Mouse (Mus musculus) G1E (cell line): Measurements from ENCODE around the gene Vmn1r163. TPM values are rescaled to one million over a fixed set of nuclear protein-coding genes. Genes with fewer than 3 reads are reported as not detected.
"Not testable (repeated sequence)": the region's sequence is repeated elsewhere in the genome, so short reads cannot be mapped to it uniquely, and the experiment has no call there.

Source experiments
- ATAC-seq: 2 replicates; pipeline ENCODE4 v1.8.0; 2016; ENCODE audit warnings: mild to moderate bottlenecking; ENCODE audit not compliant: insufficient number of reproducible peaks, poor library complexity, low FRiP score, severe bottlenecking; ENCODE audit errors: extremely low read depth
- DNase-seq: peaks from one replicate; pipeline ENCODE4 v3.0.0; 2012; ENCODE audit warnings: low spot score
- H3K27me3 ChIP-seq: 2 replicates; pipeline ENCODE4 v1.6.1; 2012; ENCODE audit warnings: mild to moderate bottlenecking, low read length, inconsistent platforms; ENCODE audit not compliant: insufficient read depth
- H3K36me3 ChIP-seq: replicated peaks from 2 replicates; pipeline ENCODE3; 2012; ENCODE audit warnings: mild to moderate bottlenecking, inconsistent platforms
- H3K4me1 ChIP-seq: 2 replicates; pipeline ENCODE4 v1.6.1; 2012; ENCODE audit warnings: low read depth, low read length, inconsistent platforms, mixed read lengths; ENCODE audit not compliant: insufficient read depth
- H3K4me3 ChIP-seq: 2 replicates; pipeline ENCODE4 v1.5.1; 2012; ENCODE audit warnings: low read depth, mild to moderate bottlenecking, inconsistent platforms, low read length, moderate library complexity, mixed read lengths
- H3K9me3 ChIP-seq: replicated peaks from 2 replicates; pipeline ENCODE4 v1.6.1; 2012; ENCODE audit warnings: inconsistent platforms
- polyA plus RNA-seq: library from polyadenylated mRNA; stranded (reverse); fragments of >175 nt; gene quantifications from 2 replicates; pipeline ENCODE4 v1.2.3, GENCODE M21; 2012
- total RNA-seq, 2 experiments: library from RNA; stranded (forward) in 1 of 2; stranded (reverse) in 1 of 2; fragments of 200-1000 nt in 1 of 2; fragments of >200 nt in 1 of 2; fragmentation: Nextera tagmentation in 1 of 2; gene quantifications; 2 replicates each; pipeline ENCODE4 v1.2.3; 2014 to 2017

The Vmn1r163 gene
- total RNA-seq (2014; fragmentation: Nextera tagmentation) (not detected in 2 replicates), total RNA-seq (2017) (0.16 TPM in 1 of 2 replicates, not detected in the other), polyA plus RNA-seq (not detected in 2 replicates)

GRCm38 (mm10) chr7:23055240-23055639 is at the start of gene Vmn1r163:
TSS of gene Vmn1r163 (plus strand) at chr7:23055540.
- H3K4me3 ChIP-seq, DNase-seq, H3K36me3 ChIP-seq, H3K27me3 ChIP-seq, H3K9me3 ChIP-seq, ATAC-seq, H3K4me1 ChIP-seq: not testable (repeated sequence)

- not testable (repeated sequence) for H3K27me3 ChIP-seq, H3K4me1 ChIP-seq, H3K36me3 ChIP-seq, H3K4me3 ChIP-seq, H3K9me3 ChIP-seq, ATAC-seq, DNase-seq
These were observed 35.5 kb upstream of the Vmn1r163 start, which contains the start of gene Gm4216 for GRCm38 (mm10) chr7:23019823-23020222. TSS of gene Gm4216 (minus strand) at chr7:23019923.

- not testable (repeated sequence) for ATAC-seq
These were observed 12.0 kb downstream of the Vmn1r163 start, which contains the start of gene Gm8720 for GRCm38 (mm10) chr7:23067356-23067755. TSS of gene Gm8720 (minus strand) at chr7:23067456.

More at GRCm38 (mm10) chr7:23067356-23067755, 12.0 kb downstream of the Vmn1r163 start, which contains the start of gene Gm8720:
- not testable (repeated sequence) for H3K4me3 ChIP-seq, H3K27me3 ChIP-seq, H3K4me1 ChIP-seq, DNase-seq, H3K9me3 ChIP-seq, H3K36me3 ChIP-seq

Other genes with a start within 250 kb of the Vmn1r163 start
- gene Vmn1r159, start 211.9 kb upstream of the Vmn1r163 start, total RNA-seq (2014; fragmentation: Nextera tagmentation), result not detected in 2 replicates
- gene Vmn1r159, start 211.9 kb upstream of the Vmn1r163 start, total RNA-seq (2017), result not detected in 2 replicates
- not detected in 2 replicates for gene Vmn1r159, start 211.9 kb upstream of the Vmn1r163 start, polyA plus RNA-seq
- gene Vmn1r160, start 184.3 kb upstream of the Vmn1r163 start, total RNA-seq (2014; fragmentation: Nextera tagmentation), result not detected in 2 replicates
- not detected in 2 replicates for gene Vmn1r160, start 184.3 kb upstream of the Vmn1r163 start, total RNA-seq (2017)
- not detected in 2 replicates for gene Vmn1r160, start 184.3 kb upstream of the Vmn1r163 start, polyA plus RNA-seq
- not detected in 2 replicates for gene Gm4214, start 70.9 kb upstream of the Vmn1r163 start, total RNA-seq (2014; fragmentation: Nextera tagmentation)
- not detected in 2 replicates for gene Gm4214, start 70.9 kb upstream of the Vmn1r163 start, total RNA-seq (2017)
- not detected in 2 replicates for gene Gm4214, start 70.9 kb upstream of the Vmn1r163 start, polyA plus RNA-seq
- not detected in 2 replicates for gene Gm4216, start 35.6 kb upstream of the Vmn1r163 start, total RNA-seq (2014; fragmentation: Nextera tagmentation)
- gene Gm4216, start 35.6 kb upstream of the Vmn1r163 start, total RNA-seq (2017), result 0.17 TPM in 1 of 2 replicates, not detected in the other
- not detected in 2 replicates for gene Gm4216, start 35.6 kb upstream of the Vmn1r163 start, polyA plus RNA-seq
- gene Gm8720, start 11.9 kb downstream of the Vmn1r163 start, total RNA-seq (2014; fragmentation: Nextera tagmentation), result not detected in 2 replicates
- not detected in 2 replicates for gene Gm8720, start 11.9 kb downstream of the Vmn1r163 start, total RNA-seq (2017)
- not detected in 2 replicates for gene Gm8720, start 11.9 kb downstream of the Vmn1r163 start, polyA plus RNA-seq
- not detected in 2 replicates for gene Gm10662, start 88.9 kb downstream of the Vmn1r163 start, total RNA-seq (2014; fragmentation: Nextera tagmentation)
- gene Gm10662, start 88.9 kb downstream of the Vmn1r163 start, total RNA-seq (2017), result 0.12 and 0.16 TPM in 2 replicates
- not detected in 2 replicates for gene Gm10662, start 88.9 kb downstream of the Vmn1r163 start, polyA plus RNA-seq
- gene Vmn1r165, start 161.8 kb downstream of the Vmn1r163 start, total RNA-seq (2014; fragmentation: Nextera tagmentation), result not detected in 2 replicates
- not detected in 2 replicates for gene Vmn1r165, start 161.8 kb downstream of the Vmn1r163 start, total RNA-seq (2017)
- gene Vmn1r165, start 161.8 kb downstream of the Vmn1r163 start, polyA plus RNA-seq, result not detected in 2 replicates
- not detected in 2 replicates for gene Vmn1r166, start 196.1 kb downstream of the Vmn1r163 start, total RNA-seq (2014; fragmentation: Nextera tagmentation)
- gene Vmn1r166, start 196.1 kb downstream of the Vmn1r163 start, total RNA-seq (2017), result not detected in 2 replicates
- gene Vmn1r166, start 196.1 kb downstream of the Vmn1r163 start, polyA plus RNA-seq, result not detected in 2 replicates
- not detected in 2 replicates for gene Gm6902, start 223.4 kb downstream of the Vmn1r163 start, total RNA-seq (2014; fragmentation: Nextera tagmentation)
- not detected in 2 replicates for gene Gm6902, start 223.4 kb downstream of the Vmn1r163 start, total RNA-seq (2017)
- gene Gm6902, start 223.4 kb downstream of the Vmn1r163 start, polyA plus RNA-seq, result not detected in 2 replicates
- not detected in 2 replicates for gene Nlrp4e, start 245.7 kb downstream of the Vmn1r163 start, total RNA-seq (2014; fragmentation: Nextera tagmentation)
- 0.06 and 0.16 TPM in 2 replicates for gene Nlrp4e, start 245.7 kb downstream of the Vmn1r163 start, total RNA-seq (2017)
- not detected in 2 replicates for gene Nlrp4e, start 245.7 kb downstream of the Vmn1r163 start, polyA plus RNA-seq